Mouse (Mus musculus): ENCODE measurements around the gene Snx4. TPM values are rescaled to one million over a fixed set of nuclear protein-coding genes. Genes with fewer than 3 reads are reported as not detected.

The Snx4 gene
- total RNA-seq, 2 experiments from 2014 or later: 34.6 to 37.1 TPM

GRCm38 (mm10) chr16:33262096-33262495, 10.9 kb downstream of the Snx4 start:
- DNase-seq (ENCODE audit: extremely low spot score in 1 of 2, low spot score in 1 of 2): no peak

- DNase-seq (ENCODE audit: extremely low spot score in 1 of 2, low spot score in 1 of 2): no peak
Measured at GRCm38 (mm10) chr16:33267616-33268253, 16.5 kb downstream of the Snx4 start.

GRCm38 (mm10) chr16:33271824-33272223, 20.6 kb downstream of the Snx4 start:
- no peak for DNase-seq (ENCODE audit: extremely low spot score in 1 of 2, low spot score in 1 of 2)

- DNase-seq (ENCODE audit: extremely low spot score in 1 of 2, low spot score in 1 of 2): no peak
Measured at GRCm38 (mm10) chr16:33283079-33283478, 31.8 kb downstream of the Snx4 start.

- no peak for DNase-seq (ENCODE audit: extremely low spot score in 1 of 2, low spot score in 1 of 2)
Measured at GRCm38 (mm10) chr16:33288536-33288935, 37.3 kb downstream of the Snx4 start.

- no peak for DNase-seq (ENCODE audit: extremely low spot score in 1 of 2, low spot score in 1 of 2)
Measured at GRCm38 (mm10) chr16:33289981-33290380, 38.7 kb downstream of the Snx4 start.

GRCm38 (mm10) chr16:33292241-33292640, 41.0 kb downstream of the Snx4 start:
- DNase-seq (ENCODE audit: extremely low spot score in 1 of 2, low spot score in 1 of 2): no peak

- no peak for DNase-seq (ENCODE audit: extremely low spot score in 1 of 2, low spot score in 1 of 2)
Measured at GRCm38 (mm10) chr16:33294681-33295080, 43.4 kb downstream of the Snx4 start.

GRCm38 (mm10) chr16:33295321-33295720, 44.1 kb downstream of the Snx4 start:
- DNase-seq (ENCODE audit: extremely low spot score in 1 of 2, low spot score in 1 of 2): no peak

- no peak for DNase-seq (ENCODE audit: extremely low spot score in 1 of 2, low spot score in 1 of 2)
Measured at GRCm38 (mm10) chr16:33297493-33297892, 46.3 kb downstream of the Snx4 start.

- DNase-seq (ENCODE audit: extremely low spot score in 1 of 2, low spot score in 1 of 2): peak; percentile 52 to 86
Measured at GRCm38 (mm10) chr16:33306633-33307070, 55.4 kb downstream of the Snx4 start.

GRCm38 (mm10) chr16:33307761-33308160, 56.5 kb downstream of the Snx4 start:
- DNase-seq (ENCODE audit: extremely low spot score in 1 of 2, low spot score in 1 of 2): no peak

- DNase-seq (ENCODE audit: extremely low spot score in 1 of 2, low spot score in 1 of 2): no peak
Measured at GRCm38 (mm10) chr16:33309066-33309465, 57.8 kb downstream of the Snx4 start.

GRCm38 (mm10) chr16:33315611-33316010, 64.4 kb downstream of the Snx4 start:
- no peak for DNase-seq (ENCODE audit: extremely low spot score in 1 of 2, low spot score in 1 of 2)

GRCm38 (mm10) chr16:33317646-33318045, 66.4 kb downstream of the Snx4 start:
- DNase-seq (ENCODE audit: extremely low spot score in 1 of 2, low spot score in 1 of 2): no peak

GRCm38 (mm10) chr16:33318059-33318458, 66.8 kb downstream of the Snx4 start:
- no peak for DNase-seq (ENCODE audit: extremely low spot score in 1 of 2, low spot score in 1 of 2)

GRCm38 (mm10) chr16:33325704-33326455, 74.6 kb downstream of the Snx4 start:
- DNase-seq (ENCODE audit: extremely low spot score in 1 of 2, low spot score in 1 of 2): no peak

- no peak for DNase-seq (ENCODE audit: extremely low spot score in 1 of 2, low spot score in 1 of 2)
Measured at GRCm38 (mm10) chr16:33326589-33326988, 75.3 kb downstream of the Snx4 start.

- no peak for DNase-seq (ENCODE audit: extremely low spot score in 1 of 2, low spot score in 1 of 2)
Measured at GRCm38 (mm10) chr16:33327101-33327500, 75.9 kb downstream of the Snx4 start.

GRCm38 (mm10) chr16:33333015-33333414, 81.8 kb downstream of the Snx4 start:
- DNase-seq (ENCODE audit: extremely low spot score in 1 of 2, low spot score in 1 of 2): no peak

- peak; percentile 53 to 74 for DNase-seq (ENCODE audit: extremely low spot score in 1 of 2, low spot score in 1 of 2)
Measured at GRCm38 (mm10) chr16:33337177-33337576, 85.9 kb downstream of the Snx4 start.

GRCm38 (mm10) chr16:33337681-33338080, 86.4 kb downstream of the Snx4 start:
- DNase-seq (ENCODE audit: extremely low spot score in 1 of 2, low spot score in 1 of 2): no peak
